Comparison of ENCODE assay signal across 21 mouse cellular contexts in genomic region chr9:64566376-64566775, GRCm38 (mm10).
DNase-seq lines count a peak whose midpoint lies in the region; ATAC-seq and TF ChIP-seq lines count a peak whose summit lies in the region.
"Had no signal": no experiment of that assay in that cellular context is flagged by ENCODE, and none has a peak within 500 bp of the region (broad histone marks: within the 10 kb centered on the region; RNA-seq: fewer than 3 reads in every experiment).

No protein-coding gene starts in this region.

- H3K36me3 ChIP-seq in stomach, embryonic 15.5 days, result no peaks in the 10 kb centered on the region
- no peaks in the 10 kb centered on the region for H3K36me3 ChIP-seq in stomach, postnatal 0 days (ENCODE audit: control insufficient read depth, insufficient read depth, low read length)
- no peaks in the 10 kb centered on the region for H3K36me3 ChIP-seq in intestine, embryonic 16.5 days (ENCODE audit: control insufficient read depth, insufficient read depth, low read length)
- H3K36me3 ChIP-seq in liver, embryonic 13.5 days, result no peaks in the 10 kb centered on the region

- H3K4me2 ChIP-seq in stomach, embryonic 15.5 days, result no peak overlapping the region
- H3K4me2 ChIP-seq in stomach, postnatal 0 days (replicated peaks; ENCODE audit: low read depth), result no peak overlapping the region
- no peak overlapping the region for H3K4me2 ChIP-seq in intestine, embryonic 16.5 days (ENCODE audit: low read depth, low read length)
- peak overlapping the region; percentile 55 for H3K4me2 ChIP-seq in liver, embryonic 13.5 days
- H3K4me2 ChIP-seq: heart, embryonic 11.5 days had no signal

- TF ChIP-seq CTCF in stomach, postnatal 0 days (IDR thresholded peaks at IDR 0.05; ENCODE audit: low read depth), result no peak

- H3K27ac ChIP-seq in stomach, embryonic 15.5 days, result no peak overlapping the region
- H3K27ac ChIP-seq in stomach, postnatal 0 days (replicated peaks), result no peak overlapping the region
- H3K27ac ChIP-seq in intestine, embryonic 16.5 days (ENCODE audit: low read length), result no peak overlapping the region
- peak overlapping the region; percentile 97 for H3K27ac ChIP-seq in liver, embryonic 13.5 days

- peak; percentile 44; the same call in 1 of the 2 replicates for ATAC-seq in stomach, embryonic 15.5 days (ENCODE audit: insufficient read depth, low FRiP score, low read depth)
- no peak for ATAC-seq in stomach, postnatal 0 days (ENCODE audit: low FRiP score, low TSS enrichment)
- peak; percentile 35; the same call in 1 of the 2 replicates for ATAC-seq in intestine, embryonic 16.5 days
- peak; percentile 68 for ATAC-seq in liver, embryonic 13.5 days (ENCODE audit: low read depth)
- ATAC-seq: activated CD4-positive, CD25-positive, alpha-beta regulatory T cell, adult 4 months; hindbrain, embryonic 16.5 days; Patski had no signal

- H3K4me3 ChIP-seq in stomach, embryonic 15.5 days (replicated peaks), result no peak overlapping the region
- H3K4me3 ChIP-seq in stomach, postnatal 0 days (ENCODE audit: low read depth, low read length), result no peak overlapping the region
- no peak overlapping the region for H3K4me3 ChIP-seq in intestine, embryonic 16.5 days (ENCODE audit: low read length)
- H3K4me3 ChIP-seq in liver, embryonic 13.5 days (replicated peaks), result no peak overlapping the region

- no peaks in the 10 kb centered on the region for H3K27me3 ChIP-seq in stomach, embryonic 15.5 days (replicated peaks)
- H3K27me3 ChIP-seq in stomach, postnatal 0 days (ENCODE audit: control insufficient read depth, insufficient read depth, low read length), result no peaks in the 10 kb centered on the region
- no peaks in the 10 kb centered on the region for H3K27me3 ChIP-seq in intestine, embryonic 16.5 days (replicated peaks; ENCODE audit: control insufficient read depth, insufficient read depth, low read length)
- no peaks in the 10 kb centered on the region for H3K27me3 ChIP-seq in liver, embryonic 13.5 days
- H3K27me3 ChIP-seq: Patski had no signal

- no peaks in the 10 kb centered on the region for H3K4me1 ChIP-seq in stomach, embryonic 15.5 days
- no peaks in the 10 kb centered on the region for H3K4me1 ChIP-seq in stomach, postnatal 0 days (replicated peaks; ENCODE audit: control insufficient read depth, insufficient read depth)
- H3K4me1 ChIP-seq in intestine, embryonic 16.5 days (ENCODE audit: control insufficient read depth, insufficient read depth, low read length), result peaks cover 6% of the 10 kb centered on the region; the same call in 1 of the 2 replicates
- H3K4me1 ChIP-seq in liver, embryonic 13.5 days (replicated peaks), result peaks cover 65% of the 10 kb centered on the region

- H3K9me3 ChIP-seq in stomach, embryonic 15.5 days, result no peaks in the 10 kb centered on the region
- H3K9me3 ChIP-seq in stomach, postnatal 0 days (ENCODE audit: control insufficient read depth, low read length), result 0 out of 2 replicates have a peak, but pooled peaks cover 5% of the 10 kb centered on the region
- H3K9me3 ChIP-seq in intestine, embryonic 16.5 days (ENCODE audit: control insufficient read depth, low read length), result no peaks in the 10 kb centered on the region
- no peaks in the 10 kb centered on the region for H3K9me3 ChIP-seq in liver, embryonic 13.5 days (replicated peaks)

- 38% methylated on average over 2 of the region's 2 CpGs for WGBS in stomach, embryonic 15.5 days
- WGBS in stomach, postnatal 0 days, result 54% methylated on average over 2 of the region's 2 CpGs
- 39% methylated on average over 2 of the region's 2 CpGs for WGBS in intestine, embryonic 16.5 days
- WGBS in liver, embryonic 13.5 days (ENCODE audit: insufficient replicate concordance), result 30% methylated on average over 2 of the region's 2 CpGs

- DNase-seq in stomach, postnatal 0 days (ENCODE audit: low spot score), result no peak
- DNase-seq in liver, embryonic 13.5 days, result peak; percentile 29
- DNase-seq in layer of hippocampus, adult 11-12 months (ENCODE audit: low spot score), result no peak
- no peak for DNase-seq in layer of hippocampus, adult 8-10 months (ENCODE audit: low spot score in 2 of 2)
- DNase-seq in frontal cortex, postnatal 10 days (ENCODE audit: low spot score in 2 of 2), result no peak
- DNase-seq in thymus, postnatal 4 days, result no peak
- DNase-seq: adrenal gland, postnatal 36 days; cerebellum, postnatal 10 days; gastrocnemius, postnatal 25 days; kidney, adult 2 months; kidney, postnatal 25 days; lung, adult 18-20 months; lung, postnatal 36 days; midbrain, embryonic 14.5 days; thymus, adult 2 months had no signal

- no peak for TF ChIP-seq EP300 in stomach, postnatal 0 days (optimal IDR thresholded peaks at IDR 0.05)

- H3K9ac ChIP-seq in stomach, embryonic 15.5 days, result no peak overlapping the region
- no peak overlapping the region for H3K9ac ChIP-seq in stomach, postnatal 0 days (ENCODE audit: low read length)
- no peak overlapping the region for H3K9ac ChIP-seq in intestine, embryonic 16.5 days (ENCODE audit: low read depth, low read length)
- H3K9ac ChIP-seq in liver, embryonic 13.5 days, result peak overlapping the region; percentile 68
